ENCODE assay signal across 8 mouse cellular contexts in genomic region chr15:63998410-63998765, GRCm38 (mm10).
A peak's percentile ranks its signal among the peaks of the same experiment; 100 is the strongest.
DNase-seq lines count a peak whose midpoint lies in the region; ATAC-seq and TF ChIP-seq lines count a peak whose summit lies in the region.

No protein-coding gene starts in this region.

- no peak for DNase-seq in cerebellum, adult 2 months
- no peak for DNase-seq in cerebellum, adult 11-12 months
- no peak for DNase-seq in forebrain, embryonic 14.5 days (ENCODE audit: low spot score)
- no peak for DNase-seq in ovary, adult 18-20 months (ENCODE audit: low spot score)
- DNase-seq in frontal cortex, postnatal 36 days (ENCODE audit: low spot score in 2 of 2) = no peak
- DNase-seq in left cerebral cortex, adult 18-20 months (ENCODE audit: low spot score in 2 of 2) = no peak

- 1% methylated on average over 16 of the region's 16 CpGs for WGBS in cerebellum, adult 2 months
- WGBS in forebrain, embryonic 14.5 days = 2% methylated on average over 16 of the region's 16 CpGs
- 2% methylated on average over 16 of the region's 16 CpGs for WGBS in liver, embryonic 15.5 days (ENCODE audit: insufficient replicate concordance)

- peak overlapping the region; percentile 95 for H3K9ac ChIP-seq in forebrain, embryonic 14.5 days (ENCODE audit: low read length)
- H3K9ac ChIP-seq in liver, embryonic 15.5 days = peak overlapping the region; percentile 83

- peak overlapping the region; percentile 68 for H3K4me3 ChIP-seq in cerebellum, adult 2 months (replicated peaks; ENCODE audit: insufficient read depth, low read depth, low read length)
- peak overlapping the region; percentile 97 for H3K4me3 ChIP-seq in C2C12 (ENCODE audit: insufficient read depth, poor library complexity, severe bottlenecking)
- peak overlapping the region; percentile 84 for H3K4me3 ChIP-seq in forebrain, embryonic 14.5 days (ENCODE audit: low read depth, low read length)
- peak overlapping the region; percentile 79 for H3K4me3 ChIP-seq in liver, embryonic 15.5 days (replicated peaks)

- TF ChIP-seq CTCF in cerebellum, adult 2 months (IDR thresholded peaks at IDR 0.05; ENCODE audit: borderline replicate concordance, insufficient read depth, low read depth, low read length) = no peak
- no peak for TF ChIP-seq CTCF in C2C12 (IDR thresholded peaks at IDR 0.05; ENCODE audit: control insufficient read depth, insufficient read depth, insufficient read length)

- H3K79me2 ChIP-seq in C2C12 (ENCODE audit: control insufficient read depth, insufficient read depth) = peaks cover 42% of the 10 kb centered on the region

- peak overlapping the region; percentile 71 for H3K4me2 ChIP-seq in forebrain, embryonic 14.5 days (ENCODE audit: low read length)
- H3K4me2 ChIP-seq in liver, embryonic 15.5 days = peak overlapping the region; percentile 89

- H3K79me3 ChIP-seq in C2C12 (ENCODE audit: low read depth) = peaks cover 40% of the 10 kb centered on the region

- no peaks in the 10 kb centered on the region for H3K9me3 ChIP-seq in forebrain, embryonic 14.5 days (replicated peaks; ENCODE audit: control insufficient read depth, low read length)
- no peaks in the 10 kb centered on the region for H3K9me3 ChIP-seq in liver, embryonic 15.5 days (replicated peaks)

- peaks cover 3% of the 10 kb centered on the region for H3K36me3 ChIP-seq in C2C12 (ENCODE audit: control insufficient read depth, insufficient read depth)
- H3K36me3 ChIP-seq in forebrain, embryonic 14.5 days (ENCODE audit: control insufficient read depth, insufficient read depth, low read length) = no peaks in the 10 kb centered on the region
- no peaks in the 10 kb centered on the region for H3K36me3 ChIP-seq in liver, embryonic 15.5 days (replicated peaks)

- H3K4me1 ChIP-seq in cerebellum, adult 2 months (ENCODE audit: control insufficient read depth, insufficient read depth, low read length) = peaks cover 8% of the 10 kb centered on the region
- peaks cover 10% of the 10 kb centered on the region for H3K4me1 ChIP-seq in forebrain, embryonic 14.5 days (ENCODE audit: control insufficient read depth, insufficient read depth, low read length)
- peaks cover 41% of the 10 kb centered on the region for H3K4me1 ChIP-seq in liver, embryonic 15.5 days (replicated peaks)

- H3ac ChIP-seq in C2C12 (ENCODE audit: control insufficient read depth, insufficient read length, low read depth) = peak overlapping the region; percentile 73

- no peaks in the 10 kb centered on the region for H3K27me3 ChIP-seq in cerebellum, adult 2 months (ENCODE audit: control insufficient read depth, insufficient read depth, low read length)
- no peaks in the 10 kb centered on the region for H3K27me3 ChIP-seq in C2C12 (ENCODE audit: control insufficient read depth, insufficient read depth, insufficient read length)
- H3K27me3 ChIP-seq in forebrain, embryonic 14.5 days (replicated peaks; ENCODE audit: control insufficient read depth, insufficient read depth, low read length) = no peaks in the 10 kb centered on the region
- H3K27me3 ChIP-seq in liver, embryonic 15.5 days = no peaks in the 10 kb centered on the region

- no peak for TF ChIP-seq POLR2A in cerebellum, adult 2 months (IDR thresholded peaks at IDR 0.05; ENCODE audit: borderline replicate concordance, insufficient read depth, low read length)

- peak; percentile 76 for ATAC-seq in forebrain, embryonic 14.5 days
- ATAC-seq in liver, embryonic 15.5 days (ENCODE audit: insufficient read depth) = peak; percentile 61

- peak overlapping the region; percentile 62 for H3K27ac ChIP-seq in cerebellum, adult 2 months (ENCODE audit: insufficient read depth, low read length)
- H3K27ac ChIP-seq in forebrain, embryonic 14.5 days (ENCODE audit: low read depth, low read length) = peak overlapping the region; percentile 94
- peak overlapping the region; percentile 89 for H3K27ac ChIP-seq in liver, embryonic 15.5 days (replicated peaks)

TF ChIP-seq in C2C12, 6 proteins besides CTCF, POLR2A, EP300 and RAD21:
- TF ChIP-seq CEBPB (IDR thresholded peaks at IDR 0.05; ENCODE audit: low read depth) (no peak), FOSL1 (IDR thresholded peaks at IDR 0.05; ENCODE audit: insufficient read depth, low read length, poor library complexity, severe bottlenecking) (no peak), MAX (IDR thresholded peaks at IDR 0.05) (no peak), MYOG (IDR thresholded peaks at IDR 0.05; ENCODE audit: control insufficient read depth, extremely low read depth, insufficient read length) (no peak), MYOD1 (IDR thresholded peaks at IDR 0.05; ENCODE audit: control insufficient read depth, insufficient read length, low read depth) (no peak)
